Mouse (Mus musculus) cerebellum, adult 2 months (tissue): Measurements from ENCODE around the gene Epm2aip1.

Experiments
- CTCF ChIP-seq: fragments of 200-500 bp; IDR thresholded peaks from 2 replicates; pipeline ENCODE4 v1.5.1; 2011; ENCODE audit warnings: low read depth, mild to moderate bottlenecking, control low read depth, low read length, moderate library complexity, borderline replicate concordance; ENCODE audit not compliant: insufficient read depth
- POLR2A ChIP-seq: fragments of 200-500 bp; IDR thresholded peaks from 2 replicates; pipeline ENCODE4 v1.6.1; 2011; ENCODE audit warnings: low read length, control low read depth, borderline replicate concordance; ENCODE audit not compliant: insufficient read depth

DNA sequence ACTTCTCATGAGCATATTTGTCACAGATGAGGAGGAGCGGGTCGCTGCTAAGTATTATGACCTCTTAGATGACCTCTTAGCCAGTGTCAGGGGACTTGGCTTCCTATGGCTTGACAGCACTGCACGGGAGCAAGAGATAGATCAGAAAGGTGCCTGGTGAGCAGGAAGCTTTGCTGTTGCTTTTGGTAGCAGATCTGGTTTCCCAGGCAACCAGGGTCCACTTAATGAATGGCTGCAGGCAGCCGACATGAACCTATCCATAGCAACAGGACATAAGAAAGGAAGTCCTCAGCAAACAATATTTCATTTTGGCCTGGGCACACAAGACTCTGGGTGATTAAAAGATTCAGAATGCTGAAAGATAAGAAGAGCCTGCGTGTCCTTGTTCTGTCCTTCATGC lies 13.9 kb downstream of the Epm2aip1 start:
- TF ChIP-seq CTCF (no peak), POLR2A (no peak)
